Mouse (Mus musculus) G1E-ER4 (cell line): ENCODE results near the gene Zbtb5. TPM values are rescaled to one million over a fixed set of nuclear protein-coding genes. Genes with fewer than 3 reads are reported as not detected.

Experiments
- GATA1 ChIP-seq: IDR thresholded peaks from one replicate; pipeline ENCODE4 v1.8.0; 2012; ENCODE audit warnings: low read length, inconsistent platforms
- polyA plus RNA-seq: library from polyadenylated mRNA; stranded (reverse); fragments of >175 nt; gene quantifications from 2 replicates; pipeline ENCODE4 v1.2.3, GENCODE M21; 2012

The Zbtb5 gene
- 3.2 and 3.6 TPM in 2 replicates for polyA plus RNA-seq

DNA sequence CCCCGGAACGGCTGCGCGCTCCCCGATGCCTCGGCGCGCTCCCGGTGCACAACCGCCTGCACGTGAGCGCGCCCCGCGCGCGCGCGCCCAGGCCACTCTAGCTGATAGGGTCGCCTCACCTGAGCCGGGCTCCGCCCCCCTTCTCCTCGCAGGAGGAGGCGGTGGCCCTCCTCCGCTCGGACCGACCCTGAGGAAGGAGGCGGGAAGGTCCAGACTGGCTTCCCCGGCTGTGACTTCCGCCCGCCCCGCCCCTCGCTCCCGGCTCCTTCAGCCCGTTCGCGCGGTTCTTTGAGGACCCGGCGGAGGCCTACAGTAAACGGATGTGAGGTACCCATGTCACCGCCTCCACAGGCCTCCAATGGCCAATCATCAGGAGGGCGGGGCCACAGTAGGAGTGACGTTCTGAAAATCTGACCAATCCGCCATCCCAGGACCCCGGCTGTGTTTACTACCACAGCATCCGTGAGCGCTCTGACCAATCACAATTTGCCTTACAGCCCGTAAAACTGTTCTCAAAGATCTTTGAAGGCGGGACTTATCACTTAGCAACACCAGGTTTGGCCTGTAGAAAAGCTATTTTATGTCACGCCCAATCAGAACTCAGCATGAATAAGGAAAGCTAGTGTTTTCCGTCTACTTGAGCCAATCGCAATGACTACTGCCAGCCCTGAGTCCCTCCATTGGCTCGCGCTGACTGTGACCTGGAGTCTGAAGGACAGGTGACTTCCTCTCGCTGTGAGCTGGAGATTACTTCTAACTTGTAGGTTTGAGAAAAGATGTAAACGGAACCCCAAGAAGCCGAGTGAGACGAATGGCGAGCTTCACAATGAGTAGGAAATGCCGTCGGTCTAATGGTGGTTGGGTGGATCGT lies at the start of gene Zbtb5:
Zbtb5 (minus strand) TSS at position 308 of the 871 bp plus-strand sequence.
- TF ChIP-seq GATA1: no peak

GRCm38 (mm10) chr4:45055451-45055850 lies 43.2 kb upstream of the Zbtb5 start:
- TF ChIP-seq GATA1: no peak

GRCm38 (mm10) chr4:45054862-45055261 lies 42.6 kb upstream of the Zbtb5 start:
- TF ChIP-seq GATA1: no peak

- TF ChIP-seq GATA1: no peak
Measured at GRCm38 (mm10) chr4:45047956-45048355, 35.7 kb upstream of the Zbtb5 start.

DNA sequence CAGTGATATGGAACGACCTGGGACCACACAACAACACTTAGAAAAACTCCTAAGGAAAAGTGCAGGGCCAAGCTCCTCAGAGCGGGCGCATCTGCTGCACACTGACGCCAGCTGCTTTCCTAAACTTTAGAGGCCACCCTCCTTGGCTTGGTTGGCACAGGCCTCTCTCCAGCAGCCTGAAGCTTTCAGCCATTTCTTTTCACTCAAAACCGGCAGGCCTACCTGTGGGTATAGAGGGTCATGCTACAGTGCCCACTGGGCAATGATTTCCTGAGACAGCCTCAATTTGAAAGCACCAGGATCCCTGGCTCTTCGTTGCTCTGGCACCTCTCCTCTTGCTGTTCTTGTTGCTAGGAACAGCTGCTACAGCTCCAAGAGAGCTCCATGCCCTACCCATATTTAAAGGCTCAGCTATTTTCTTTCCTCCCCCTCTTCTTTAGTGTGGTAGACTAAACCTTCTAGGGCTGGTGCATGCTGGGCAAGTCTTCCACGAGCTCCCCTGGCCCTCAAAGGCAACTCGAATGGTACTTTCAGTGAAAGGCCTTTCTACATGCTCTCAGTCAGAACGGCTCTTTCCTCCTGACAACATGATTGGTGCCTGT lies 35.2 kb upstream of the Zbtb5 start:
- TF ChIP-seq GATA1: no peak

- TF ChIP-seq GATA1: no peak
Measured at GRCm38 (mm10) chr4:45046679-45047078, 34.5 kb upstream of the Zbtb5 start.

GRCm38 (mm10) chr4:45040795-45041194 lies 28.6 kb upstream of the Zbtb5 start:
- TF ChIP-seq GATA1: no peak

DNA sequence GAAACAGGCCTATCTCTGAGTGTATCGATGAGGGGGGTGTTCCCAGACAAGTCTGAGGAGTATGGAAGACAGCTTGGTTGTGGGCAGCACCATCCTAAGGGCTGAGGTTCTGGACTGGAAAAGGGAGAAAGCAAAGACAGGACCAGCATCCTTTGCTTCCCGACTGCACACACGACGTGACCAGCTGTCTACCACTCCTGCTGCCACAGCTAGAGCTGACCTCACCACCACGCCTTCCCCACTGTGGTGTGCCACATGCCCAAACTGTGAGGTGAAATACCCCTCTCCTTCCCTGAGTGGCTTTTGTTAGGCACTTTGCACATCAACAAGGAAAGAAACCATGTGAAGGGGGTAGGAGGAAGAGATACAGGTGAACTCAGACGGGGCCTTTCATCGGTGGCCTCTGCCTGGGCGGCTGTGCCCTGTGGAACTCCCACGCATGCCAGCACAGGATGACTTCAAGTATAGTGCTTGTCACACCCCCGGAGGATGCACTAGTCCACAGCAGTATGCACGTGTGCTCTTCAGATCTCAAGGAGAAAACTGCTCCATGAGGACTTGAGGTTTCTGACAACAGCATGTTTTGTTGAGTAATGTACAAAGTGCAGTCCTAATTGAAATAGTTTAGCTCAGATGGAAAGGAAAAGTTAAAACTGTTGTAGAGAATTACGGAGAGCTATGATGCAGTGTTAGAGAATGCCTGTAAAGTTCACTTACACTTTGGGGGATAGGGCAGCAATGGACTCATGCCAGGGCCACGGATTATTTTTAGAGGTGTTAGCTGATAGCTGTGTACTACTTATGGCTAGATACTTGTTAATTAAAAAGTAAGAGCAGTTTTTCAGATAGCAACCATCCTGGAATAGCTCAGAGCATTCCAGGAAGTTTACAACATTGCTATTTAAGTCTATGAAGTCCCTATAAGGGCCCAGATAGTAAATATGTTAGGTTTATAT lies 25.5 kb upstream of the Zbtb5 start:
- no peak for TF ChIP-seq GATA1

GRCm38 (mm10) chr4:45036571-45036970 lies 24.4 kb upstream of the Zbtb5 start:
- TF ChIP-seq GATA1: no peak

GRCm38 (mm10) chr4:45036048-45036447 lies 23.8 kb upstream of the Zbtb5 start:
- no peak for TF ChIP-seq GATA1

- no peak for TF ChIP-seq GATA1
Measured at GRCm38 (mm10) chr4:45034693-45035628, 22.7 kb upstream of the Zbtb5 start.

- TF ChIP-seq GATA1: no peak
Measured at GRCm38 (mm10) chr4:45032586-45032985, 20.4 kb upstream of the Zbtb5 start.

DNA sequence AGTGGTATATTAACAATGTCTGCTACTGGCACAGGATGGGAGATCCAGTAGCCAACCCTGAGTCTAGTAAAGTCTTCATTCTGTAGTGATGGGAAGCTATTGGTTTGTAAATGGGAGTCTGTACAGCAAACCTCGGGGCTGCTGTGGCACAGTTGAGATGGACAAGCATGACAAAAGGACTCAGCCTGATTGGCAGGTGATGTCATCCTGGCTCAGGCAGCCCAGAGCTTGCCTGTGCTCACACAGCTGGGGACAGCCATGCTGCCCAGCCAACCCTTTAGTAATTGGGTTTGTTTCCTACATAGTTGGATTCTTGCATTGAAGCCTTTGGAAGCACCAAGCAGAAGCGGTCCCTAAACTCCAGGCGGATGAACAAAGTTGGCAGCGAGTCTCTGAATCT lies 14.2 kb upstream of the Zbtb5 start:
- TF ChIP-seq GATA1: no peak

- no peak for TF ChIP-seq GATA1
Measured at GRCm38 (mm10) chr4:45019009-45019408, 6.8 kb upstream of the Zbtb5 start.
